Mouse (Mus musculus): Measurements from ENCODE around the gene Spata31d1a. TPM values are rescaled to one million over a fixed set of nuclear protein-coding genes. Genes with fewer than 3 reads are reported as not detected.

Gene Spata31d1a
- polyA plus RNA-seq, 1 experiment, result 0.08 TPM

GRCm38 (mm10) chr13:59655718-59656315 is 54.3 kb downstream of the Spata31d1a start:
- 86% methylated on average over 15 of the region's 15 CpGs for WGBS

GRCm38 (mm10) chr13:59654465-59654864 is 55.7 kb downstream of the Spata31d1a start:
- DNase-seq, result no peak
- Histone ChIP-seq H3K4me3 (ENCODE audit: control insufficient read depth, insufficient read depth, low read length) (no peak overlapping the region), H3K27ac (ENCODE audit: control insufficient read depth, insufficient read depth, low read length) (no peak overlapping the region), H3K4me1 (replicated peaks; ENCODE audit: control insufficient read depth, insufficient read depth, low read length) (peaks cover 13% of the 10 kb centered on the region), H3K27me3 (ENCODE audit: control insufficient read depth, insufficient read depth, low read length) (no peaks in the 10 kb centered on the region), H3K36me3 (ENCODE audit: control insufficient read depth, insufficient read depth, low read length) (no peaks in the 10 kb centered on the region)
- TF ChIP-seq CTCF (IDR thresholded peaks at IDR 0.05; ENCODE audit: borderline replicate concordance, control insufficient read depth, extremely low read depth, insufficient read depth, low read length, poor library complexity), result no peak
- no peak for TF ChIP-seq POLR2A (IDR thresholded peaks at IDR 0.05; ENCODE audit: control insufficient read depth, extremely low read depth, insufficient read depth, low read length, poor library complexity)
- 88% methylated on average over 5 of the region's 5 CpGs for WGBS

More at GRCm38 (mm10) chr13:59655718-59656315, 54.3 kb downstream of the Spata31d1a start:
- H3K4me1 ChIP-seq (replicated peaks; ENCODE audit: control insufficient read depth, insufficient read depth, low read length), result peaks cover 13% of the 10 kb centered on the region
- no peak overlapping the region for H3K27ac ChIP-seq (ENCODE audit: control insufficient read depth, insufficient read depth, low read length)
- TF ChIP-seq POLR2A (IDR thresholded peaks at IDR 0.05; ENCODE audit: control insufficient read depth, extremely low read depth, insufficient read depth, low read length, poor library complexity), result no peak
- no peak for TF ChIP-seq CTCF (IDR thresholded peaks at IDR 0.05; ENCODE audit: borderline replicate concordance, control insufficient read depth, extremely low read depth, insufficient read depth, low read length, poor library complexity)
- H3K36me3 ChIP-seq (ENCODE audit: control insufficient read depth, insufficient read depth, low read length), result no peaks in the 10 kb centered on the region
- H3K27me3 ChIP-seq (ENCODE audit: control insufficient read depth, insufficient read depth, low read length), result no peaks in the 10 kb centered on the region
- no peak for DNase-seq
- H3K4me3 ChIP-seq (ENCODE audit: control insufficient read depth, insufficient read depth, low read length), result no peak overlapping the region

DNA sequence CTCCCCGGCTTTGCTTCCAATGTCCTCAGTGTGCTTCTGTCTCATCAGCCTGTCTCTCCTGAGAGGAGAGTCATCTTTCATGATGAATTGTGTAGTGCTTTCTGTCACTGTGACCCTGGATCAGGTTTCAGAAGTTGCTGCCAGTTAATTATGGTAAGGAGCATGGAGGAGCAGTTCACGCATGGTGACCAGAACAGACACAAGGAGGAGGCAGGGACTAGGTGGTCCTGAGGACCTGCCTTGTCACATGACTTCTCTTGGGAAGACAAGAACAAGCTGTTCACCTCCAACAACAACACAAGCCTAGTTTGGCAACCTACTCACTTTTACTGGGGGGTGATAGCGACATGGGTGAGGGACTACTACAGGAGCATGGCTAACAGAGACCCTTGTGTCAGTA is 57.0 kb downstream of the Spata31d1a start:
- H3K4me1 ChIP-seq (replicated peaks; ENCODE audit: control insufficient read depth, insufficient read depth, low read length), result peaks cover 13% of the 10 kb centered on the region
- H3K27me3 ChIP-seq (ENCODE audit: control insufficient read depth, insufficient read depth, low read length), result no peaks in the 10 kb centered on the region
- H3K36me3 ChIP-seq (ENCODE audit: control insufficient read depth, insufficient read depth, low read length), result no peaks in the 10 kb centered on the region
- TF ChIP-seq POLR2A (IDR thresholded peaks at IDR 0.05; ENCODE audit: control insufficient read depth, extremely low read depth, insufficient read depth, low read length, poor library complexity) (no peak), CTCF (IDR thresholded peaks at IDR 0.05; ENCODE audit: borderline replicate concordance, control insufficient read depth, extremely low read depth, insufficient read depth, low read length, poor library complexity) (no peak)
- H3K4me3 ChIP-seq (ENCODE audit: control insufficient read depth, insufficient read depth, low read length), result no peak overlapping the region
- DNase-seq, result no peak
- no peak overlapping the region for H3K27ac ChIP-seq (ENCODE audit: control insufficient read depth, insufficient read depth, low read length)
- WGBS, result 94% methylated on average over 3 of the region's 3 CpGs

GRCm38 (mm10) chr13:59652651-59653050 is 57.5 kb downstream of the Spata31d1a start:
- TF ChIP-seq CTCF (IDR thresholded peaks at IDR 0.05; ENCODE audit: borderline replicate concordance, control insufficient read depth, extremely low read depth, insufficient read depth, low read length, poor library complexity), result no peak
- Histone ChIP-seq H3K27ac (ENCODE audit: control insufficient read depth, insufficient read depth, low read length) (no peak overlapping the region), H3K4me1 (replicated peaks; ENCODE audit: control insufficient read depth, insufficient read depth, low read length) (peaks cover 13% of the 10 kb centered on the region), H3K36me3 (ENCODE audit: control insufficient read depth, insufficient read depth, low read length) (no peaks in the 10 kb centered on the region), H3K4me3 (ENCODE audit: control insufficient read depth, insufficient read depth, low read length) (no peak overlapping the region), H3K27me3 (ENCODE audit: control insufficient read depth, insufficient read depth, low read length) (no peaks in the 10 kb centered on the region)
- 92% methylated on average over 5 of the region's 5 CpGs for WGBS
- no peak for DNase-seq

Other genes starting within 250 kb of the Spata31d1a start
- 9.9 and 13.5 TPM in 2 replicates for gene Agtpbp1, start 125.1 kb downstream of the Spata31d1a start, polyA plus RNA-seq (2012; rRNA removed)
- gene Naa35, start 125.1 kb downstream of the Spata31d1a start, polyA plus RNA-seq (2012; rRNA removed), result 44.5 and 54.3 TPM in 2 replicates
- 3.2 and 4.4 TPM in 2 replicates for gene Golm1, start 34.5 kb downstream of the Spata31d1a start, polyA plus RNA-seq (2012; rRNA removed)
- not detected in 2 replicates for gene 4921517D22Rik, start 16.2 kb downstream of the Spata31d1a start, polyA plus RNA-seq (2012; rRNA removed)
- gene Spata31d1b, start 2.0 kb upstream of the Spata31d1a start, polyA plus RNA-seq (2012; rRNA removed), result 0.69 and 1.00 TPM in 2 replicates
- 0.05 TPM in 1 of 2 replicates, not detected in the other for gene Spata31d1d, start 21.4 kb upstream of the Spata31d1a start, polyA plus RNA-seq (2012; rRNA removed)
- gene 1700014D04Rik, start 36.4 kb upstream of the Spata31d1a start, polyA plus RNA-seq (2012; rRNA removed), result 0.05 and 0.07 TPM in 2 replicates
- gene Isca1, start 59.5 kb upstream of the Spata31d1a start, polyA plus RNA-seq (2012; rRNA removed), result 56.7 and 80.3 TPM in 2 replicates
- gene Gm49354, start 71.9 kb upstream of the Spata31d1a start, polyA plus RNA-seq (2012; rRNA removed), result not detected in 2 replicates
- gene Tut7, start 112.8 kb upstream of the Spata31d1a start, polyA plus RNA-seq (2012; rRNA removed), result 43.6 and 47.4 TPM in 2 replicates